Mouse (Mus musculus) heart, adult 2 months (tissue): ENCODE measurements around the gene Rnf144a. TPM values are rescaled to one million over a fixed set of nuclear protein-coding genes. Genes with fewer than 3 reads are reported as not detected.
A peak's percentile ranks its signal among the peaks of the same experiment; 100 is the strongest.

Source experiments
- DNase-seq, 2 experiments: peaks; one replicate each; pipeline ENCODE4 v3.0.0; 2021
- H3K27ac ChIP-seq: fragments of 200-600 bp; 2 replicates; pipeline ENCODE4 v1.8.1; 2022
- H3K27me3 ChIP-seq: fragments of 200-500 bp; 2 replicates; pipeline ENCODE4 v1.6.1; 2012; ENCODE audit warnings: mild to moderate bottlenecking, low read length, inconsistent platforms, mixed read lengths; ENCODE audit not compliant: control insufficient read depth, insufficient read depth
- H3K36me3 ChIP-seq: fragments of 200-500 bp; 2 replicates; pipeline ENCODE4 v1.6.1; 2012; ENCODE audit warnings: low read length, inconsistent platforms; ENCODE audit not compliant: control insufficient read depth, insufficient read depth
- H3K4me1 ChIP-seq: fragments of 200-500 bp; 2 replicates; pipeline ENCODE4 v1.6.1; 2011; ENCODE audit warnings: low read length; ENCODE audit not compliant: control insufficient read depth, insufficient read depth
- H3K4me3 ChIP-seq: fragments of 200-600 bp; 2 replicates; pipeline ENCODE4 v1.8.1; 2022
- H3K79me2 ChIP-seq: fragments of 200-500 bp; replicated peaks from 2 replicates; pipeline ENCODE4 v1.6.1; 2012; ENCODE audit warnings: mild to moderate bottlenecking, inconsistent platforms, low read length, moderate library complexity, mixed read lengths; ENCODE audit not compliant: control insufficient read depth, insufficient read depth
- H3K9ac ChIP-seq: fragments of 200-500 bp; 2 replicates; pipeline ENCODE4 v1.6.1; 2012; ENCODE audit warnings: low read depth, mild to moderate bottlenecking, control low read depth, inconsistent platforms, low read length, mixed read lengths
- CTCF ChIP-seq: fragments of 200-600 bp; IDR thresholded peaks from 2 replicates; pipeline ENCODE4 v1.8.1; 2022; ENCODE audit warnings: antibody characterized with exemption, mild to moderate bottlenecking, moderate library complexity
- EP300 ChIP-seq: fragments of 200-500 bp; IDR thresholded peaks from 2 replicates; pipeline ENCODE4 v1.6.1; 2011; ENCODE audit warnings: low read depth, low read length, control low read depth; ENCODE audit not compliant: insufficient read depth
- POLR2A ChIP-seq: fragments of 200-500 bp; IDR thresholded peaks from 2 replicates; pipeline ENCODE4 v1.6.1; 2011; ENCODE audit warnings: mild to moderate bottlenecking, low read depth, low read length, control low read depth; ENCODE audit not compliant: insufficient read depth
- WGBS: fragments of 180-500 bp; shearing (Covaris S2); methylation state at CpG from one replicate; pipeline ENCODE4 v1.1.7; 2018; 5-methylcytosine and 5-hydroxymethylcytosine counted together
- intact Hi-C: fragments of 180-260 bp; cut with DNase I; formaldehyde crosslinking; loops from one replicate; pipeline ENCODE4 v1.15.1; 2025
- polyA plus RNA-seq: library from polyadenylated mRNA; depleted of rRNA; stranded (reverse); fragments of >200 nt; gene quantifications from 2 replicates; pipeline ENCODE4 v1.2.3, GENCODE M21; 2012
- total RNA-seq, 2 experiments: library from RNA; stranded (reverse); gene quantifications; 2 replicates each; pipeline ENCODE4 v1.2.3; 2021

The Rnf144a gene
- total and polyA plus RNA-seq, 3 experiments = 11.5 to 13.4 (median 12.7) TPM

- Histone ChIP-seq H3K27ac (peak overlapping the region; percentile 97), H3K27me3 (no peaks in the 10 kb centered on the region), H3K4me1 (peaks cover 9% of the 10 kb centered on the region), H3K36me3 (no peaks in the 10 kb centered on the region), H3K4me3 (peak overlapping the region; percentile 93), H3K79me2 (no peaks in the 10 kb centered on the region; the same call in 1 of the 2 replicates), H3K9ac (peak overlapping the region; percentile 95)
- 2% methylated on average over 62 of the region's 64 CpGs for WGBS
- TF ChIP-seq POLR2A (no peak), EP300 (no peak), CTCF (no peak)
- intact Hi-C loops = loop anchor here (1.0 to 10.0 kb wide), 3 partner anchors 58 to 1320 kb away; partner anchors contain the start of gene Id2
- DNase-seq = peak in 1 of 2 experiments; percentile 77
These were observed 477 bp downstream of the Rnf144a start for GRCm38 (mm10) chr12:26414451-26415103.

GRCm38 (mm10) chr12:26413961-26414411, 1.1 kb downstream of the Rnf144a start:
- Histone ChIP-seq H3K79me2 (no peaks in the 10 kb centered on the region; the same call in 1 of the 2 replicates), H3K4me3 (peak overlapping the region; percentile 93), H3K27me3 (no peaks in the 10 kb centered on the region), H3K4me1 (peaks cover 9% of the 10 kb centered on the region), H3K36me3 (no peaks in the 10 kb centered on the region), H3K27ac (peak overlapping the region; percentile 97), H3K9ac (peak overlapping the region; percentile 95)
- WGBS = 33% methylated on average over 8 of the region's 8 CpGs
- intact Hi-C loops = loop anchor here (1.0 to 10.0 kb wide), 3 partner anchors 57 to 1319 kb away; partner anchors contain the start of gene Id2
- TF ChIP-seq POLR2A (peak; percentile 44; the same call in 1 of the 2 replicates), CTCF (no peak)
- DNase-seq = peak; percentile 47 to 54

GRCm38 (mm10) chr12:26412802-26413201, 2.3 kb downstream of the Rnf144a start:
- TF ChIP-seq EP300 = no peak
- no peak for TF ChIP-seq CTCF
- no peak for TF ChIP-seq POLR2A
- H3K4me1 ChIP-seq = peaks cover 18% of the 10 kb centered on the region
- H3K27me3 ChIP-seq = no peaks in the 10 kb centered on the region
- peak overlapping the region; percentile 93 for H3K4me3 ChIP-seq
- no peaks in the 10 kb centered on the region for H3K36me3 ChIP-seq
- H3K9ac ChIP-seq = peak overlapping the region; percentile 50
- intact Hi-C loops = loop anchor here (10.0 kb wide), 1 partner anchor 1318 kb away; the partner anchor contains the start of gene Id2
- H3K27ac ChIP-seq = peak overlapping the region; percentile 97
- DNase-seq = peak; percentile 62 to 66
- peaks cover 2% of the 10 kb centered on the region for H3K79me2 ChIP-seq
- 48% methylated on average over 6 of the region's 6 CpGs for WGBS

GRCm38 (mm10) chr12:26411841-26412450, 3.1 kb downstream of the Rnf144a start:
- intact Hi-C loops = loop anchor here (10.0 kb wide), 1 partner anchor 1317 kb away; the partner anchor contains the start of gene Id2
- TF ChIP-seq POLR2A = no peak
- TF ChIP-seq EP300 = no peak
- no peak for TF ChIP-seq CTCF
- peaks cover 2% of the 10 kb centered on the region for H3K79me2 ChIP-seq
- peak overlapping the region; percentile 97 for H3K27ac ChIP-seq
- no peaks in the 10 kb centered on the region for H3K36me3 ChIP-seq
- DNase-seq = peak in 1 of 2 experiments; percentile 37
- peak overlapping the region; percentile 5; the same call in 1 of the 2 replicates for H3K4me3 ChIP-seq
- H3K4me1 ChIP-seq = peaks cover 20% of the 10 kb centered on the region
- WGBS = 24% methylated on average over 10 of the region's 10 CpGs
- no peaks in the 10 kb centered on the region for H3K27me3 ChIP-seq
- H3K9ac ChIP-seq = no peak overlapping the region

- intact Hi-C loops = loop anchor here (10.0 kb wide), 1 partner anchor 1316 kb away; the partner anchor contains the start of gene Id2
- no peak for DNase-seq
- H3K9ac ChIP-seq = no peak overlapping the region
- H3K36me3 ChIP-seq = no peaks in the 10 kb centered on the region
- no peak overlapping the region; the same call in 1 of the 2 replicates for H3K27ac ChIP-seq
- peaks cover 2% of the 10 kb centered on the region for H3K79me2 ChIP-seq
- no peaks in the 10 kb centered on the region for H3K27me3 ChIP-seq
- H3K4me3 ChIP-seq = no peak overlapping the region
- peak; percentile 23 for TF ChIP-seq CTCF
- no peak for TF ChIP-seq EP300
- H3K4me1 ChIP-seq = peaks cover 28% of the 10 kb centered on the region
- WGBS = 57% methylated on average over 3 of the region's 3 CpGs
These were observed 4.6 kb downstream of the Rnf144a start for GRCm38 (mm10) chr12:26410443-26410842.

- Histone ChIP-seq H3K9ac (no peak overlapping the region), H3K27me3 (no peaks in the 10 kb centered on the region), H3K27ac (no peak overlapping the region), H3K36me3 (peaks cover 4% of the 10 kb centered on the region), H3K79me2 (peaks cover 2% of the 10 kb centered on the region), H3K4me1 (peaks cover 38% of the 10 kb centered on the region), H3K4me3 (no peak overlapping the region)
- no peak for DNase-seq
- 48% methylated on average over 9 of the region's 9 CpGs for WGBS
- TF ChIP-seq EP300 (no peak), POLR2A (no peak), CTCF (no peak)
- intact Hi-C loops = no loop called here
These were observed 6.3 kb downstream of the Rnf144a start for GRCm38 (mm10) chr12:26408707-26409106.
